Mouse (Mus musculus) hematopoietic stem cell, adult 5-6 weeks (primary cell): ENCODE data around the gene Gcnt1. TPM values are rescaled to one million over a fixed set of nuclear protein-coding genes. Genes with fewer than 3 reads are reported as not detected.

ENCODE experiments used
- ATAC-seq, 2 experiments: fragments of 125-278 bp in 1 of 2; replicated peaks in 1 of 2; 2 replicates each; pipeline ENCODE4 v1.8.0; 2016 to 2017; ENCODE audit warnings: inconsistent platforms in 2 of 2, mild to moderate bottlenecking in 2 of 2, moderate number of reproducible peaks in 2 of 2, low read depth in 1 of 2, moderate TSS enrichment in 1 of 2; ENCODE audit not compliant: low FRiP score in 2 of 2, poor library complexity in 2 of 2, severe bottlenecking in 2 of 2, insufficient read depth in 1 of 2, low TSS enrichment in 1 of 2
- total RNA-seq: library from RNA; stranded (forward); fragments of 172-1452, 232-1000 nt; gene quantifications from 2 replicates; pipeline ENCODE4 v1.2.3, GENCODE M21; 2017

Gene Gcnt1
- total RNA-seq, 1 experiment from 2014 or later, result 38.0 TPM

GRCm38 (mm10) chr19:17346716-17347474 is 25.7 kb downstream of the Gcnt1 start:
- no peak for ATAC-seq

- peak; percentile 80 to 87; a peak in 3 of 4 replicates for ATAC-seq
These were observed 27.8 kb downstream of the Gcnt1 start for GRCm38 (mm10) chr19:17344881-17345280.

GRCm38 (mm10) chr19:17339563-17339962 is 33.1 kb downstream of the Gcnt1 start:
- ATAC-seq, result peak; percentile 53 to 74

- no peak for ATAC-seq
These were observed 35.5 kb downstream of the Gcnt1 start for GRCm38 (mm10) chr19:17337057-17337679.

- ATAC-seq, result no peak
These were observed 36.0 kb downstream of the Gcnt1 start for GRCm38 (mm10) chr19:17336646-17337045.

- ATAC-seq, result peak; percentile 65 to 74
These were observed 37.9 kb downstream of the Gcnt1 start for GRCm38 (mm10) chr19:17334644-17335333.

GRCm38 (mm10) chr19:17333043-17333442 is 39.6 kb downstream of the Gcnt1 start:
- ATAC-seq, result no peak

- ATAC-seq, result no peak
These were observed 43.7 kb downstream of the Gcnt1 start for GRCm38 (mm10) chr19:17328916-17329315.

GRCm38 (mm10) chr19:17327881-17328404 is 44.7 kb downstream of the Gcnt1 start:
- no peak for ATAC-seq

- ATAC-seq, result no peak
These were observed 48.9 kb downstream of the Gcnt1 start for GRCm38 (mm10) chr19:17323689-17324241.

- peak; percentile 60 to 61; a peak in 3 of 4 replicates for ATAC-seq
These were observed 49.5 kb downstream of the Gcnt1 start for GRCm38 (mm10) chr19:17323006-17323688.

- peak; percentile 27 to 54; a peak in 2 of 4 replicates for ATAC-seq
These were observed 52.9 kb downstream of the Gcnt1 start for GRCm38 (mm10) chr19:17319770-17320169.

- no peak for ATAC-seq
These were observed 53.9 kb downstream of the Gcnt1 start for GRCm38 (mm10) chr19:17318733-17319132.

GRCm38 (mm10) chr19:17316311-17317003 is 56.2 kb downstream of the Gcnt1 start:
- no peak for ATAC-seq

- ATAC-seq, result no peak
These were observed 58.2 kb downstream of the Gcnt1 start for GRCm38 (mm10) chr19:17314451-17314850.

- no peak for ATAC-seq
These were observed 58.9 kb downstream of the Gcnt1 start for GRCm38 (mm10) chr19:17313766-17314165.
